In genomic region chr1:133068669-133069274, GRCm38 (mm10) we compare ENCODE assay signal across 9 mouse cellular contexts. TPM values are rescaled to one million over a fixed set of nuclear protein-coding genes. Genes with fewer than 3 reads are reported as not detected.
DNase-seq lines count a peak whose midpoint lies in the region; ATAC-seq and TF ChIP-seq lines count a peak whose summit lies in the region.
"Had no signal": no experiment of that assay in that cellular context is flagged by ENCODE, and none has a peak within 500 bp of the region (broad histone marks: within the 10 kb centered on the region; RNA-seq: fewer than 3 reads in every experiment).

No protein-coding gene starts in this region.

- WGBS in liver, adult 2 months = 87% methylated on average over 15 of the region's 15 CpGs
- WGBS in hindbrain, embryonic 13.5 days = 87% methylated on average over 15 of the region's 15 CpGs
- 74% methylated on average over 15 of the region's 15 CpGs for WGBS in midbrain, embryonic 16.5 days

- TF ChIP-seq CTCF in liver, adult 2 months (IDR thresholded peaks at IDR 0.05; ENCODE audit: low read depth, low read length) = no peak

- 0 out of 2 replicates have a peak, but pooled peaks cover 5% of the 10 kb centered on the region for H3K79me2 ChIP-seq in liver, adult 2 months (ENCODE audit: control insufficient read depth, insufficient read depth, low read length)

- H3K27me3 ChIP-seq in liver, adult 2 months (ENCODE audit: control insufficient read depth, insufficient read depth, low read length) = no peaks in the 10 kb centered on the region
- H3K27me3 ChIP-seq in hindbrain, embryonic 13.5 days = no peaks in the 10 kb centered on the region
- H3K27me3 ChIP-seq in midbrain, embryonic 16.5 days (ENCODE audit: control insufficient read depth, insufficient read depth, low read depth, low read length) = no peaks in the 10 kb centered on the region

- H3K4me1 ChIP-seq in liver, adult 2 months (ENCODE audit: control insufficient read depth, insufficient read depth, low read length) = peaks cover 2% of the 10 kb centered on the region; the same call in 1 of the 2 replicates
- H3K4me1 ChIP-seq in hindbrain, embryonic 13.5 days (replicated peaks) = peaks cover 60% of the 10 kb centered on the region
- H3K4me1 ChIP-seq in midbrain, embryonic 16.5 days (ENCODE audit: control insufficient read depth, insufficient read depth, low read length) = peaks cover 4% of the 10 kb centered on the region; the same call in 1 of the 2 replicates

- DNase-seq in frontal cortex, postnatal 14 days (ENCODE audit: low spot score in 2 of 2) = no peak
- no peak for DNase-seq in liver, adult 2 months (ENCODE audit: extremely low read depth, low read depth, low spot score)
- DNase-seq in liver = no peak
- no peak for DNase-seq in thymus, postnatal 4 days
- DNase-seq: thymus, postnatal 14 days had no signal

- no peak overlapping the region for H3K4me2 ChIP-seq in hindbrain, embryonic 13.5 days
- H3K4me2 ChIP-seq in midbrain, embryonic 16.5 days (ENCODE audit: low read length) = no peak overlapping the region

- no peak overlapping the region for H3K4me3 ChIP-seq in liver, adult 2 months (ENCODE audit: insufficient read depth, low read depth, low read length)
- no peak overlapping the region for H3K4me3 ChIP-seq in hindbrain, embryonic 13.5 days
- H3K4me3 ChIP-seq in midbrain, embryonic 16.5 days (ENCODE audit: low read depth, low read length) = no peak overlapping the region

- peak; percentile 10; the same call in 1 of the 2 replicates for ATAC-seq in frontal cortex, adult (ENCODE audit: low TSS enrichment)
- peak; percentile 43 for ATAC-seq in hindbrain, embryonic 13.5 days (ENCODE audit: low FRiP score)
- ATAC-seq in midbrain, embryonic 16.5 days = peak; percentile 19; the same call in 1 of the 2 replicates
- ATAC-seq in CD4-positive, CD25-positive, alpha-beta regulatory T cell, adult 4 months = no peak

- no peaks in the 10 kb centered on the region for H3K36me3 ChIP-seq in liver, adult 2 months (ENCODE audit: control insufficient read depth, insufficient read depth, low read length)
- peaks cover 57% of the 10 kb centered on the region for H3K36me3 ChIP-seq in hindbrain, embryonic 13.5 days
- H3K36me3 ChIP-seq in midbrain, embryonic 16.5 days (ENCODE audit: control insufficient read depth, insufficient read depth, low read length) = peaks cover 15% of the 10 kb centered on the region

- no peaks in the 10 kb centered on the region for H3K9me3 ChIP-seq in hindbrain, embryonic 13.5 days
- H3K9me3 ChIP-seq in midbrain, embryonic 16.5 days (replicated peaks; ENCODE audit: control insufficient read depth, low read length, poor library complexity, severe bottlenecking) = no peaks in the 10 kb centered on the region

- H3K9ac ChIP-seq in liver, adult 2 months (ENCODE audit: low read depth, low read length) = peak overlapping the region; percentile 28
- peak overlapping the region; percentile 51 for H3K9ac ChIP-seq in hindbrain, embryonic 13.5 days
- H3K9ac ChIP-seq in midbrain, embryonic 16.5 days (ENCODE audit: low read depth, low read length) = 0 out of 2 replicates have a peak overlapping the region, but pooled peaks have one; percentile 10

- TF ChIP-seq POLR2A in liver, adult 2 months (IDR thresholded peaks at IDR 0.05; ENCODE audit: extremely low read depth, insufficient read depth, low read length) = no peak

- peak overlapping the region; percentile 58 for H3K27ac ChIP-seq in liver, adult 2 months (replicated peaks; ENCODE audit: insufficient read depth, low read depth, low read length)
- H3K27ac ChIP-seq in hindbrain, embryonic 13.5 days = peak overlapping the region; percentile 78
- H3K27ac ChIP-seq in midbrain, embryonic 16.5 days (ENCODE audit: low read length) = peak overlapping the region; percentile 38

RNA-seq across cellular contexts. Expression of gene Pik3c2b, which starts 23.3 kb away (rescaled TPM):
- total RNA-seq in liver, adult 2 months (2014; rRNA removed) = 2.5 TPM in 2 replicates
- polyA plus RNA-seq in liver, adult 2 months (2012; rRNA removed) = 1.6 and 3.3 TPM in 2 replicates
- 14.6 and 15.3 TPM in 2 replicates for polyA plus RNA-seq in hindbrain, embryonic 13.5 days (2015; fragmentation: Nextera tagmentation; extraction: Ambion mirVana)
- 12.3 and 14.0 TPM in 2 replicates for polyA plus RNA-seq in midbrain, embryonic 16.5 days (2015; fragmentation: Nextera tagmentation; extraction: Ambion mirVana)
- polyA plus RNA-seq in CD4-positive, CD25-positive, alpha-beta regulatory T cell, adult 4 months (2017; shearing (Covaris generic)) = 1 to 10 TPM in 1 of 2 experiments, under 1 TPM in 1; 0.78 to 1.1 TPM

RNA-seq across cellular contexts. Expression of gene Mdm4, which starts 38.4 kb away (rescaled TPM):
- 40.9 and 41.8 TPM in 2 replicates for total RNA-seq in liver, adult 2 months (2014; rRNA removed)
- polyA plus RNA-seq in liver, adult 2 months (2012; rRNA removed) = 8.9 and 14.3 TPM in 2 replicates
- 41.5 and 48.0 TPM in 2 replicates for polyA plus RNA-seq in hindbrain, embryonic 13.5 days (2015; fragmentation: Nextera tagmentation; extraction: Ambion mirVana)
- 35.4 and 40.8 TPM in 2 replicates for polyA plus RNA-seq in midbrain, embryonic 16.5 days (2015; fragmentation: Nextera tagmentation; extraction: Ambion mirVana)
- 100 to 1,000 TPM in 1 of 2 experiments, 10 to 100 TPM in 1; 97.4 to 119 TPM for polyA plus RNA-seq in CD4-positive, CD25-positive, alpha-beta regulatory T cell, adult 4 months (2017; shearing (Covaris generic))
